Mouse (Mus musculus): ENCODE data around the gene Dera.
"Not testable (repeated sequence)": the region's sequence is repeated elsewhere in the genome, so short reads cannot be mapped to it uniquely, and the experiment has no call there.

The Dera gene

DNA sequence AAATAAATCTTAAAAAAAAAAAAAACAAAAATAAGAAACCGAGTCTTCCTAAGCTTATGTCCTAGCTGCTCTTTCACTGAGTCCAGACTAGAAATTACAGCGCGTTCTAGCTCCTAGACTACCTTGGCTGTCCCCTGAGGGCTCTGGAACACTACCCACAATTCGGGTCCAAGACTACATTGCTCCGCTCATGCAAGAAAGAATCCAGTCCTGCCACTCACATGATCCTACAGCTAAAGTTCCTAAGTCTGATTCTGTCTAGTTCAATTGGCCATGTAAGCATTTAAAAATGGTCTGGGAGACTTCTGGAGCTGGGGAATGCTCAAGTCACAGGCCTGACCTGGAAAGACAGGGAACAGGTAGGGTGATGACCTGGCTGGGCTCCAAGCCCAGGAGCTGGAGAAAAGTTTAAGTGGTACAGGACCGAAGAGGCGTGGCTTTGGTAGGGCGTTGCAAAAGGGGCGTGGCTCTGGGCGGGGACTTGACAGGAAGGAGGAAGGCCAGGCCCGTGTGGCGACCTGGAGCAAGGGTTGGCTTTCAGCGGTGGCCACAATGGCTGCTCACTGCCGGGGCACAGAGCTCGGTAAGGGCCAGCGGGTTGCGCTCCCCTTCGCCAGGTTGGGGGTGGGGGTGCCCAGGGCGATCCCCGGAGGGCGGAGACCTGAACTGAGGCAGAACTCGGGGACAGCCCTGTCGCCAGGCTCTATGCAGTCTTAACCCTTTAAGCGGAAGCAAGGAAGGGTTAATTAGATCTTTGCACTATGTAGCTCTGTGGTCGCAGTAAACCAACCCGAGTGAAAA is at the start of gene Dera:
Gene Dera (plus strand): TSS at position 491 of the 801 bp plus-strand sequence.
- peak; percentile 76 for DNase-seq (ENCODE audit: low spot score)

DNA sequence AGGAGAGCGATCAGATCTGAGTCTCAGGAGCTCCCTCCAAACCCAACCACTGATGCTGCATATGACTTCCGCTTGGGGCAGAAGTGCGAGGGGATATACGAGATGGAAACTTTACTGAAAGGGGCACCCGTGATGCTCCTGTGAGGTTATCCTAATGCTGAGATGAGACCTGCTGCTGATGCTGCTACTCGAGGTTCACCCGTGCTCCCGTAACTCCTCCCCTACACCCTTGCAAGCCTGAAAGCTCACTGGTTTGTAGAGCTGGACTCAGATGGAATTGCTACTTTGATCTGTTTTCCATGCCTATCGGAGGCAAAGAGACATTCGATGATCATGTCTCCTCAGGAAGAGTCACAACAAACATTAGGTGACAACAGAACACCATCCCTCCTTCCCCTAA is 48.1 kb upstream of the Dera start:
- DNase-seq (ENCODE audit: low spot score) = no peak

DNA sequence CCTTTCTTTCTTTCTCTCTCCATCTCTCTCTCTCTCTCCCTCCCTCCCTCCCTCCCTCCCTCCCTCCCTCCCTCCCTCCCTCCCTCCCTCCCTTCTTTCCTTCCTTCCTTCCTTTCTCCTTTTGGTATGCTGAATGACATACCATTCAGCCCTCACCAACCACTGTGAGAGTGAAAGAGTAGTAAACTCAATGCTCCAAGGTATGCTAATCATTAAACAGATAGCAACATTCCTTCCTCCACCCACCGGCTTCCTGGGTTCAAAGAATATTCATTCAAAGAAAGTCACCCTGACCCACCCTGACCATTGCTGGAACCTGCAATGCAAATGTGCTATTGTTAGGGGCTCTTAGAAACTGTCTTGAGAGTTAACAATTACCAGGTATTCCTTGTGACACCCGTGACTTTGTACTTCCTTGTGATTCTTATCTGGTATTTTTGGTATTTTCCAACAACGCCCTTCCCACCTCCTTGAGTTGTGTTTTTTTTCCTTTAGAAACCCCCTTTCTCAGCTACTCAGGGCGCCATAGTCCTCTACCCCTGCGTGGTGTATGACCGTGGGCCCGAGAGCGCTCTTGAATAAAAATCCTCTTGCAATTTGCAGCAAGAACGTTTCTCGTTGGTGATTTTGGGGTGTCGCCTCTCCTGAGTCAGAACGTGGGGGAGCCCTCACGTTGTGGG is 45.5 kb upstream of the Dera start:
- DNase-seq (ENCODE audit: low spot score) = not testable (repeated sequence)

GRCm38 (mm10) chr6:137710179-137711037 is 43.9 kb upstream of the Dera start:
- DNase-seq (ENCODE audit: low spot score) = no peak

DNA sequence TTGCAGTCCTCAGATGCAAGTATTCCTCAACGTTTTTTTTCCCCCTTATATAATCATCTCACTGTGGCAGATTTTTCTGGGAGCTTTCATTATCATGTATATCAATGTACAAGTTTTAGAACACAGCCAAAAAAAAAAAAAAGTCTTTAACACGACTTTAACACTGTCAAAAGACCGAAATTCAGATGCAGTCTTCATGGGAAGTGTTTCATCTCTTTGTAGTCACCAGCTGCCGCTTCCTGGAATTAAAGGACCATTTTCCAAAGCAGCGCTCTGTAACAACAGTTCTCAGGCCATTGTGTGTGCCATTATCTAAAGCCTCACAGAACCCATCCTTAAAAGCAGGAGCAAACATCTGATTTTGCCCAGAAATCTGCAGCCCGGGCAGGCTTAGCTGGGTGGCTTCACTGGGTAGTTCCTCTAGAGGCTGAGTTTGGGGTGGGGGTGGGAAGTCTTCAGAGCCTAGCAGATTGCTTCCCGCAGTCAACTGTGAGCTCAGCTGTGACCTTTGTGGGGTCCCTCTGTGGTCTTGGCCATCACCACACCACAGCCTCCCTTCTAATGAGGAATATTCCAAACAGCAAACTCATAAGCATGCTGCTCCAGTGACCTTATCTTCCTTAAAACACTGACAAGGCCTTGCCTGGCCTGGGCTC is 41.6 kb upstream of the Dera start:
- DNase-seq (ENCODE audit: low spot score) = no peak

- DNase-seq (ENCODE audit: low spot score) = no peak
Observed at GRCm38 (mm10) chr6:137713310-137713664, 41.1 kb upstream of the Dera start.

- no peak for DNase-seq (ENCODE audit: low spot score)
Observed at GRCm38 (mm10) chr6:137716802-137717201, 37.5 kb upstream of the Dera start.

- DNase-seq (ENCODE audit: low spot score) = no peak
Observed at GRCm38 (mm10) chr6:137722220-137722931, 32.0 kb upstream of the Dera start.

- peak; percentile 37 for DNase-seq (ENCODE audit: low spot score)
Observed at GRCm38 (mm10) chr6:137723898-137724297, 30.4 kb upstream of the Dera start.

DNA sequence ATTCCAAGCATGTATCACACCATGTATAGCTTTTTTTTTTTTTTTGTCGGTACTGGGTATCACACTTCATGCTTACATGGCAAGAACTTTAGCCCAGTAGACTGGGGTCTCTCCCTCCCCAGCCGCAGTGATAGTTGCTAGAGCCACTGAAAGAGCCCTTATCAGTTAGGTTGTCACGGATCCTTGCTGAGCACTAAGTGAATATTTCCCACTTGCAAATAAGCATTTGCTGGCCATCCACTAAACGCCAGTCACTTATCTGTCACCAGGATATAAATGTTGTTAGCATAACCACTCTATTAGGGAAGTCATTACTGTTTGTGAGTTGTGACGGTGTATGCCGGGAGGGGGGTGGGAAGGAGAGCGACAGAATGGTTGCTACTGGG is 19.9 kb upstream of the Dera start:
- no peak for DNase-seq (ENCODE audit: low spot score)

DNA sequence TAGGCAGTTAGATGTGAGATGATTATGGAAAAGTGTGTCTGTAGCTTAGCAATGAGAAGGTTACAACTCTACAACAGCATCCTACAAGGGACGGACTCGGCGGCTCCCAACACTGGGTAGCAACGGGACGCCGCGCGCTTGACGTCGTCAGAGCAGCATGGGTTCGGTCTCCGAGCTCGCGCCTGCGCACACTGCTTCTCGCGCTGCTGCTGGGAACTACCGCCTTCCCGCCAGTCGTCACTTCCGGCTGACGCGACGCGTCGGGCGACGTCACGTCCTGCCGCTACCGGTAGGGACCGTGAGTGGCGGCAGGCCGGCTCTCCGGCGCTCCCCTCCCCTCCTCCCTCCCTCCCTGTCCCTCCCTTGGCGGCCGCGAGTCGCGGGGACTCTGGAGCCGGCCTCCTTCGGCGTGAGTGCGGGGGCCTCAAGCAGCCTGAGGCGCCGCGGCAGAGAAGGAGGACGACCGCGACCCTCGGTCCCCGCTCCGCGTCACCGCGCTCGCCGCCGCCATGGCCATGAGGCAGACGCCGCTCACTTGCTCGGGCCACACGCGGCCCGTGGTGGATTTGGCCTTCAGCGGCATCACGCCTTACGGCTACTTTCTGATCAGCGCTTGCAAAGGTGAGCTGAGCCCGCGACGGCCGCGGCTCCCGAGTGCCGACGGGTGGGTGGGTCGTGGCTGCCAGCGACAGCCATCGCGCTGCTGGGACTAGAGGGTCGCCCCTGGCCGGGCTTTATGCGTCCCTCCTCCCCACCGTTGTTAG is 19.3 kb upstream of the Dera start, which contains the start of gene Strap:
Gene Strap (plus strand): TSS at position 233 of the 764 bp plus-strand sequence.
- peak; percentile 86 for DNase-seq (ENCODE audit: low spot score)

DNA sequence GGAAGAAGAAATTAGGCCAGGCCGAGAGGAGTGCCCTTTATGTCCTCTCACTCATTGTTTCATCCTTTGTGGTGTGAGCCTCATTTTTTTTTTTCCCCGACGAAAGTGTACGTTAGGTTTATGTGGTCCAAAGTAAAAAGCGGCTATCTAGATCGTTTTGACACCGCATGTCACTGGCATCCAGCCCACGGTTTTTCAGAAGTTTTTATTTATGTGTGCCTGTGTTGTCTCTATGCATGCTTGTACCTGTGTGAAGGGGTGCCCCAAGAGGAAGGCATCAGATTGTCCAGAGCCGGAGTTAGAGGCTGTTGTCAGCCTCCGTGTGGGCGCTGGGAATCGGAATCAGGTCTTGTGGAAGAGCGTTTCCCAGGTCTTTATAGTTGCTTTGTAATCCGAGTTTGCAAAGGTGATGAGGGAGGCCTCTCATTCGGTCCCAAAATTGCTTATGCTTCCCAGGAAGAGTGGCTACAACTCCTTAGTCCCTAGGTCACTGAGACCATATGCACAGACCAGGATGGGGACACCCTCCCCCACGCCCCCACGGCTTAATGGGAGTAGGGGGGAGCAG is 18.6 kb upstream of the Dera start:
- DNase-seq (ENCODE audit: low spot score) = no peak

- no peak for DNase-seq (ENCODE audit: low spot score)
Observed at GRCm38 (mm10) chr6:137740972-137741371, 13.4 kb upstream of the Dera start.

DNA sequence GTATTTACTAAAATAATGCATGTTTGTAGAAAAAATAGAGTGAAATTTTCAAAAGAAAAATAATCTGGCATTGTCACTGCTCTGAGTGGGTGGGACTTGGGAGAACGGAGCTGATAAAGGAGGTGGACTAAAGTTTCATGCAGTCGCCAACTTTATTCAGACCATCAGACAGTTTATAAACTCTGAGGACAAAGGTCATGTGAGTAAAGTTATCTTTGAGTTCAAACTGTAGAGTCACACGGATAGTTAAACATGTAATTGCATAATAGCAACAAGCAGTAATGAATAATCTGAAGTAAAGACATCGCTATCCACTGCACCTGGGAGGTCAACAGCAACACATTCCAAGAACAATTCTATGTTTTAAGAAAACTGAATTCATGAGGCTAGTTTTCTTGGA is 9.6 kb upstream of the Dera start:
- DNase-seq (ENCODE audit: low spot score) = no peak

DNA sequence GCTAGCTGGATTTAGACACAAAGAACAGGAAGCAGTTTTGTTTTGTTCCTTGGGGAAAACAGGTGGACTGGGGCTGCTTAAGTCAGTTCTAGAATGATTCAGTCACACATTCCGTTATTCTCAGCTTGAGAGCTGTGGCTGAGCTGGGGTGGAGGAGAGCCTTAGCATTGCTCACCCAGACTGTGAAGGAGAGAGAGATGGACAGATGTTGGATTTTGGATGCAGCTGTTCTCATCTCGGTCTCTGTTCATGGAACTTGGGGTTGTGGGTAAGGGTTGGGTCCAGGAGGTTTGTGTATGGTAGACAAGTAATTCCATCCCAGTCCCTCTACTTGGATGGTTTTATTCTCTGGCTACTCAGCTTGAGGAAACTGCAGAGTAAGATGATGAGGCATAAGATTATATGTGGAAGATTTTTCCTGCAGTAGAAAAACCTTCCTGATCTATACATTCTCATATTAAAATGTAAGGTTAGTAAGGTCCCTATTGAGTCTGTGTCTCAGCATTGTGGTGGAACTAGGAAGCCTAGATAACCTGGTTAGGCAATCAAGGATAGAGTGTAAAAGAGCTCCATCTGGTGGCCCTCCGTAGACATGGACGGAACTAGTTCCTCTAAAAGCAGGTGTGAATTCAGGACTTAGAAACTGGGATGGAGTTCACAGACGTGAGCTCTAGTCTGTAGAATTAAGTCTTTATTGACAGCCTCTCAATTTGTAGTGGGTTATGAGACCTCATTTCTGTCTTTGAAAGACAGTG is 7.0 kb upstream of the Dera start:
- no peak for DNase-seq (ENCODE audit: low spot score)

DNA sequence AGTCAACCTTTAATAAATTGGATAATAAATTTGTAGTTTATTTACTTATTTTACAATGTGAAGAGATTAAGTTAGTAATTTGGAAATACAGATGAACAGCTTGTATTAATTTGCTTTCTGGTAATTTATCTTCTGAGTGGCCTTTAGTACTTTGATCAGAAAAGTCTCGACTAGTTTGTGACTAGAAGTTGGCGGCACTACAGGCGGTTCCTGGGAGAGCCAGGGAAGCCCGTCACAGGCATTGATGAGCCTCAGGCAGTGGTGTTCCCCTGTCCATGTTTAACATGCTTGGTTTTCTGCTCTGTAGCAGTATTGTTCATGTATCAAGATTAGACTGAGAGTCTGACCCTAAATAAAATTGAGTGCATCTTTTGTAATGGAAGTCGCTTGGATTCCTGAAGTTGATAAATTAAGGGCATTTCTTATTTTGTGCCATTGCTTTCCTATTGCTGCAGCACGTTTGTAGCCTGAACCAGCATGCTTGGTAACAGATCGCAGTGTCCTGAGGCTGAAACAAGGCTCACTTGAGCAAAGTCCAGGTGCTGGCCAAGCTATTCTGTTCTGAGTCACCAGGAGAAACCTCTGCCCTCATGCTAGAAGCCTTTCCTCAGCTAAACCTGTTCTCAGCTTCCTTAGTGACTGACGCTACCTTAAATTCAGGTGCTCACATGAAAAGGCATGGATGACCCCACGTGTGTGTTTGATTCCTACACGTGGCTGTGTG is 2.6 kb upstream of the Dera start:
- DNase-seq (ENCODE audit: low spot score) = no peak

DNA sequence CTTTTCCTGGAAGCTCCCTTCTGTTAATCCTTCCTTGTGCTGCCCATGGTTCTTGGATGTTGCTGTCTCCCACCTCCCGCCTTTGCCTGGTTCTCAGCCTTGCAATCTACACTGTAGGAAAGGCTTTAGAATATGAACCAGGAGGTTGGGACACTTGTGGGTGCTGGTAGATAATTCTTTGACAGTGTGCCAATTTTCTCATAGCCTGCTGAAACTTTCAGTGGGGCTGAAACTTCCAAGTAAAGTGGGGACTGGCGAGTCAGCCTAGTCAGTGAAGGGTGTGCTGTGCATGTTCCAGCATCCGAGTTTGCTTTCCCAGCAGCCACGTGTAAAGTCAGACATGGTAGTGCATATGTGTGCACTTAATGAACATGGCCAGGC is 2.1 kb upstream of the Dera start:
- DNase-seq (ENCODE audit: low spot score) = no peak

DNA sequence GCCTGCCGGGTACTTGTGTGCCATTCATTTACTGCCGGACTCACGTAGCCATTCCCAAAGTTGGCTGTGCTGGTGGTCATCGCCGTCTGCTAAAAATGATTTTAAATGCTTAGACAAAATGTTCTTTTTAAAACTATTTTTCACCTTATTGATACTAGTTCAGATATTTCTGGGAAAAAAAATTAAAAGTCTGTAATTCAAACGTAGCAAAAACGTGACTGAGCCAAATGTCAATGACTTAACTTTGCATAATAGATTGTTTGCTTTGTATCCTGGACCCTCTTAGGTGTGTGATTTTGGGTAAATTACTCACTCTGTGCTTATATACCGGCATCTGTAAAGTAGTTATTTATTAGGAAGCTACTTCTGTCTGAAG is 499 bp downstream of the Dera start:
- no peak for DNase-seq (ENCODE audit: low spot score)

DNA sequence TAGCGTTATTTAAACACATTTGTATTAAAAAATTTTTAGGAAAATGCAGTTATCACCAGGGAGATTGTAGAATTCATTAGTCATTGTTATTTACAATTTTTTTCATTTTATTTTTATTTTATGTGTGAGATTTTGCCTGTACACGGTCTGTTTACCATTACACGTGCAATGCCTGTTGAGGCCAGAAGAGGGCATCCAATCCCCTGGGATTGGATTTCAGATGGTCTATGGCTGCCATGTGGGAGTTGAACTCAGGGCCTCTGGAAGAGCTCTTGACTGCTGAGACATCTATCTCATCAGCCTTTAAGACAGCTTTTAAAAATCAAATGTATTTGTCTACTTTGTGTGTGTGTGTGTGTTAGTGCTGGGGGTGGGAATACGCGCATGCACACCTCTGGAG is 2.0 kb downstream of the Dera start:
- DNase-seq (ENCODE audit: low spot score) = peak; percentile 18
